Mouse (Mus musculus) midbrain, embryonic 12.5 days (tissue): Measurements from ENCODE around the gene Tep1. TPM values are rescaled to one million over a fixed set of nuclear protein-coding genes. Genes with fewer than 3 reads are reported as not detected.
"Not testable (repeated sequence)": the region's sequence is repeated elsewhere in the genome, so short reads cannot be mapped to it uniquely, and the experiment has no call there.

Experiments used
- ATAC-seq: fragments of 200-750 bp; cut with Nextera tagmentation; 2 replicates; pipeline ENCODE4 v1.8.0; 2017; ENCODE audit warnings: low read depth, moderate TSS enrichment, moderate library complexity; ENCODE audit not compliant: low FRiP score
- H3K27ac ChIP-seq: fragments of 300-500 bp; sonication (generic); replicated peaks from 2 replicates; pipeline ENCODE4 v1.5.1; 2016; ENCODE audit warnings: mild to moderate bottlenecking
- H3K27me3 ChIP-seq: fragments of 300-500 bp; sonication (generic); 2 replicates; pipeline ENCODE4 v1.6.1; 2016; ENCODE audit warnings: mild to moderate bottlenecking
- H3K36me3 ChIP-seq: fragments of 300-500 bp; sonication (generic); 2 replicates; pipeline ENCODE4 v1.6.1; 2016
- H3K4me1 ChIP-seq: fragments of 300-500 bp; sonication (generic); 2 replicates; pipeline ENCODE4 v1.6.1; 2016
- H3K4me2 ChIP-seq: fragments of 300-500 bp; sonication (generic); replicated peaks from 2 replicates; pipeline ENCODE4 v1.6.1; 2016; ENCODE audit warnings: mild to moderate bottlenecking, moderate library complexity
- H3K4me3 ChIP-seq: fragments of 300-500 bp; sonication (generic); 2 replicates; pipeline ENCODE4 v1.5.1; 2016; ENCODE audit warnings: mild to moderate bottlenecking
- H3K9ac ChIP-seq: fragments of 300-500 bp; sonication (generic); replicated peaks from 2 replicates; pipeline ENCODE4 v1.6.1; 2016; ENCODE audit warnings: mild to moderate bottlenecking, moderate library complexity
- H3K9me3 ChIP-seq: fragments of 300-500 bp; sonication (generic); 2 replicates; pipeline ENCODE4 v1.6.1; 2016; ENCODE audit warnings: mild to moderate bottlenecking
- WGBS: fragments of 180-500 bp; shearing (Covaris S2); methylation state at CpG from one replicate; pipeline ENCODE4 v1.1.7; 2016; 5-methylcytosine and 5-hydroxymethylcytosine counted together
- polyA plus RNA-seq: library from polyadenylated mRNA; unstranded; fragments of >200 nt; fragmentation: Nextera tagmentation; extraction: Ambion mirVana; gene quantifications from 2 replicates; pipeline ENCODE4 v1.2.1, GENCODE M21; 2016

The Tep1 gene
- polyA plus RNA-seq = 3.7 and 5.1 TPM in 2 replicates

- Histone ChIP-seq H3K4me3 (peak within 1 kb of the TSS; percentile 56), H3K9ac (peak within 1 kb of the TSS; percentile 52), H3K36me3 (no peaks in the 10 kb centered on the region), H3K27me3 (no peaks in the 10 kb centered on the region), H3K27ac (peak within 1 kb of the TSS; percentile 42; the same call in 1 of the 2 replicates), H3K4me1 (peaks cover 10% of the 10 kb centered on the region; the same call in 1 of the 2 replicates), H3K4me2 (peak within 1 kb of the TSS; percentile 67), H3K9me3 (no peaks in the 10 kb centered on the region)
- WGBS = 7% methylated on average over 32 of the region's 32 CpGs
- peak; percentile 90 for ATAC-seq
Observed at GRCm38 (mm10) chr14:50869889-50870804, at the start of gene Tep1. Tep1 (minus strand) TSS chr14:50870560.

DNA sequence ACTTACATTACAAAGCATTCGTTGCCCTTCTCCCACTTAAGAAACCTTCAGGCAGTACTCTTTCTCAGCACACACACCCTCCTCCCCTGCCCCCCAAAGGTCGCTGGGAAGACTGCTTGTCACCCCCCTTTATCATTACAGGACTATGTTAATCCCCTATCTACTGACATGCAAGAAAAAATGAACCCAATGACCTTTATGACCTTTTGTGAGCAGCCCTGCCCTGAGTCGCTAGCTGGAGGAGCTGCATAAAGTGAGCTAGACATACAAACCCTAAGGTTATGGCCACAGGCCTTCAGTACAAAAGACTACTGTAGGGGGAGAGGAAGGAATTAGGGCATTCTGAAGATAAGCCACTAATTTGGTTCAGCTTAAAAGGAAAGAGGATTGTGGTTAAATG lies 41.0 kb upstream of the Tep1 start:
- Histone ChIP-seq H3K9me3 (no peaks in the 10 kb centered on the region), H3K27ac (no peak overlapping the region), H3K4me1 (no peaks in the 10 kb centered on the region), H3K36me3 (peaks cover 59% of the 10 kb centered on the region), H3K9ac (no peak overlapping the region), H3K4me2 (no peak overlapping the region), H3K27me3 (no peaks in the 10 kb centered on the region), H3K4me3 (no peak overlapping the region)
- WGBS = 46% methylated on average over 3 of the region's 3 CpGs
- ATAC-seq = no peak

DNA sequence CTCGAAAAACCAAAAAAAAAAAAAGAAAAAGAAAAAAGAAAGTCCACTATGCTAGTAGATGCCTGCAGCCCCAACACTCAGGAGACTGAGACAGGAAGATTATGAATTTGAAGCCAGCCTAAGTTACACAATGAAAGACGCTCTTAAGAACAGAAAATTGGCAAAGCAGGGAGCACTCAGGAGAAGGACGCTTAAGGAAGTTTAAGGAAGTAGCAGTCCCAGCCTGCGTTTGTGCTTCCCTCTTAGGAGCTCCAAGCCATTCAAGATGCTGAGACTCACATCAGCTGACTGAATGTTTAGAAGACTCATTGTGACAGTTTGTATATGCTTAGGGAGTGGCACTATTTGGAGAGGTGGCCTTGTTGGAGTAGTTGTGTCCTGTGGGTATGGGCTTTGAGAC lies 37.8 kb upstream of the Tep1 start:
- Histone ChIP-seq H3K36me3 (peaks cover 29% of the 10 kb centered on the region), H3K4me3 (no peak overlapping the region), H3K4me1 (peaks cover 3% of the 10 kb centered on the region; the same call in 1 of the 2 replicates), H3K9me3 (no peaks in the 10 kb centered on the region), H3K27me3 (no peaks in the 10 kb centered on the region), H3K27ac (no peak overlapping the region), H3K9ac (no peak overlapping the region), H3K4me2 (no peak overlapping the region)
- 87% methylated on average over 4 of the region's 4 CpGs for WGBS
- ATAC-seq = no peak

DNA sequence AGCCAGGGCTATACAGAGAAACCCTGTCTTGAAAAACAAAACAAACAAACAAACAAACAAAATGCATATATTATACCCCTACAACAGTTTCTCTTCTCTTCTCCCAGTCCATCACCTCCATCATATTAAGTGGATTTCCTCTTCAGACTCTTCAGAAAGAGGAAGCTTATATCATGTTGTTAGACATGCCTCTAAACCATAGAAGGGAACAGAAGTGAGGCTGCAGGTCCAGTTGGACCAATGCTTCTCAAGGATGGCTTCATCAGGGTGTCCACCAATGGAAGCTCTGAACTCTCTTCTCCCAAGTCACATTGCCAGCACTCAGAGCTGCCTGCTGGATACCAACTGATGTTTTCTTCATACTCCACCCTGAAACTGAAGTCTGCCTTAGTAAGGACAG lies 35.0 kb upstream of the Tep1 start:
- H3K9ac ChIP-seq, ATAC-seq, H3K4me3 ChIP-seq, H3K27me3 ChIP-seq, H3K9me3 ChIP-seq, H3K4me2 ChIP-seq, H3K4me1 ChIP-seq, H3K27ac ChIP-seq, H3K36me3 ChIP-seq: not testable (repeated sequence)

- 81% methylated on average over 4 of the region's 4 CpGs for whole genome bisulfite sequencing
- Histone ChIP-seq H3K27me3 (no peaks in the 10 kb centered on the region), H3K27ac (no peak overlapping the region), H3K9ac (no peak overlapping the region), H3K4me3 (no peak overlapping the region), H3K9me3 (no peaks in the 10 kb centered on the region), H3K36me3 (no peaks in the 10 kb centered on the region), H3K4me2 (no peak overlapping the region), H3K4me1 (peaks cover 3% of the 10 kb centered on the region; the same call in 1 of the 2 replicates)
- ATAC-seq = no peak
Observed at GRCm38 (mm10) chr14:50904828-50905129, 34.4 kb upstream of the Tep1 start.

DNA sequence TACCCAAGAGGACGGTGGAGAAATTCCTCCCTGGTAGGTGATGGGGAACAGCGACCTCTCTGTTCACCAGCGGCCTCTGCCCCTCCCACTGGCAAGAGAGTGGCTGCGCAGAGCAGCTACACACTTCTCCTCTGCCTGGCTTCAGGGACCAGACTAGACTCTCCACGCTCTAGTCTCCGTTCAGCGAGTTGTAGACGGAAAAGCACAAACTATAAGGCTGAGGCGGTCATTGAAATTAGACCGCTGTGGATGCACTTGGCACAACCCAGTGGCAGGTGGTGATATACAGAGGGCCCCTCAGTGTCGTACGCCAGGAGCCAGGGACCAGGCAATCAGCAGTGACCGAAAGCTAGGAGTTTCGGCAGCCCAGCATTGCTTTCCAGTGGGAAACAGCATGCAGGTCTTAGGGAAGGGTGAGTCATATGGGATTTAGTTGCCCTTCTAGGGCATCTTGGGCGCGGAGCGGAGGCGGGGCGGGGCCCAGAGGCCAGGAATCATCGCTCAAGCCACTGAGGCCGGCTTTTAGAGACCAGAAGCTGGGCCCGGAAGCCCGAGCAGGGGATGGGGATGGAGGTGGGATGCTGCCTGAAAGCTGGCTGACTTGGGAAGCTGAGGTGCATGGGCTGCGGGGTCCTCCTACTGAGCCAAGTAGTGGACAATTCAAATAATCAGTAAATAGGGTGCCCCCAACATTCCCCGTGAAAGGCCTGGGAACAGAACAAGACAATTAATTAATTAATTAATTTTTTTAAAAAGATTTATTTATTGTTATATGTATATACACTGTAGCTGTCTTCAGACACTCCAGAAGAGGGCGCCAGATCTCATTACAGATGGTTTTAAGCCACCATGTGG lies 33.8 kb upstream of the Tep1 start:
- Histone ChIP-seq H3K4me1 (peaks cover 3% of the 10 kb centered on the region; the same call in 1 of the 2 replicates), H3K4me3 (peak overlapping the region; percentile 45), H3K27ac (no peak overlapping the region), H3K27me3 (no peaks in the 10 kb centered on the region), H3K9ac (peak overlapping the region; percentile 59), H3K9me3 (no peaks in the 10 kb centered on the region), H3K4me2 (peak overlapping the region; percentile 60), H3K36me3 (no peaks in the 10 kb centered on the region)
- ATAC-seq = peak; percentile 88
- 3% methylated on average over 26 of the region's 26 CpGs for WGBS

- not testable (repeated sequence) for H3K9ac ChIP-seq, H3K4me1 ChIP-seq, H3K4me2 ChIP-seq, H3K4me3 ChIP-seq, ATAC-seq, H3K9me3 ChIP-seq, H3K27ac ChIP-seq, H3K36me3 ChIP-seq
- H3K27me3 ChIP-seq = peaks cover 25% of the 10 kb centered on the region
- WGBS = 96% methylated on average over 2 of the region's 2 CpGs
Observed at GRCm38 (mm10) chr14:50897992-50898391, 27.6 kb upstream of the Tep1 start.

GRCm38 (mm10) chr14:50897374-50897765 lies 27.0 kb upstream of the Tep1 start, which contains the start of gene Klhl33:
Klhl33 (minus strand) TSS chr14:50897507.
- Histone ChIP-seq H3K27ac (no peak within 1 kb of the TSS), H3K27me3 (peaks cover 25% of the 10 kb centered on the region), H3K9me3 (no peaks in the 10 kb centered on the region), H3K9ac (peak within 1 kb of the TSS; percentile 67), H3K4me3 (peak within 1 kb of the TSS; percentile 50), H3K36me3 (no peaks in the 10 kb centered on the region), H3K4me2 (peak within 1 kb of the TSS; percentile 88), H3K4me1 (peaks cover 10% of the 10 kb centered on the region)
- ATAC-seq = 0 out of 2 replicates have a peak, but pooled peaks have one; percentile 27
- WGBS = 40% methylated on average over 7 of the region's 7 CpGs

DNA sequence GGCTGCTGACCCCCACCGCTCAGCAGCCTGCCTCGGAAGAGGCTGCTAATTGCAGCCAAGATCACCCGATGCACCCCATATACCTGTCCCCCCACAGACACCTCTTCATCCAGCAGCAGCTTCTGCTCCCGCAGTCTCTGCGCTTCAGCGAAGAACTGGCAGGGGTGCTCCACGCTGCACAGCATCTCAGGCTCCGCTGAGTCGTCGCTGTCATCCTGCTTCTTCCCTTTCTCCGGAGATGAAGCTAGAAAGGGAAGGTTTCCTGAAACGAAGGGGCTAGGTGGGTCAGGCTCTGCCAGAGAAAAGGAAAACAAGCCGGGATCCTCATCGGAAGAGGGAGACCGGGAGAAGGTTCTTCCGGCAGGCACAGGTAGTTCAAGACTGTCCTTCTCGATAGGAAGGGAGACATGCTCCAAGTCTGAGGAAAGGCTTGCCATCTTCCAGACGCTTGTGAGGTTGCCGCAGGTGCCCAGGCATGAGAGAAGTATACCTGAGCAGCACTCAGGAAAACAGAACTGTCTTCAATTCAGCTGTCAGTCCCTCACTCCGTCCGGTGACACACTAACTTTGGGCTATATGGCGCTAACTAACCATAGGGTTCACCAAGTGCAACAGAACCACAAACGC lies 26.5 kb upstream of the Tep1 start:
- Histone ChIP-seq H3K4me2 (peak overlapping the region; percentile 88), H3K36me3 (no peaks in the 10 kb centered on the region), H3K4me3 (peak overlapping the region; percentile 50), H3K4me1 (peaks cover 10% of the 10 kb centered on the region), H3K27me3 (peaks cover 25% of the 10 kb centered on the region), H3K9me3 (no peaks in the 10 kb centered on the region), H3K9ac (peak overlapping the region; percentile 67), H3K27ac (no peak overlapping the region)
- 17% methylated on average over 23 of the region's 23 CpGs for WGBS
- peak; percentile 58; the same call in 1 of the 2 replicates for ATAC-seq

DNA sequence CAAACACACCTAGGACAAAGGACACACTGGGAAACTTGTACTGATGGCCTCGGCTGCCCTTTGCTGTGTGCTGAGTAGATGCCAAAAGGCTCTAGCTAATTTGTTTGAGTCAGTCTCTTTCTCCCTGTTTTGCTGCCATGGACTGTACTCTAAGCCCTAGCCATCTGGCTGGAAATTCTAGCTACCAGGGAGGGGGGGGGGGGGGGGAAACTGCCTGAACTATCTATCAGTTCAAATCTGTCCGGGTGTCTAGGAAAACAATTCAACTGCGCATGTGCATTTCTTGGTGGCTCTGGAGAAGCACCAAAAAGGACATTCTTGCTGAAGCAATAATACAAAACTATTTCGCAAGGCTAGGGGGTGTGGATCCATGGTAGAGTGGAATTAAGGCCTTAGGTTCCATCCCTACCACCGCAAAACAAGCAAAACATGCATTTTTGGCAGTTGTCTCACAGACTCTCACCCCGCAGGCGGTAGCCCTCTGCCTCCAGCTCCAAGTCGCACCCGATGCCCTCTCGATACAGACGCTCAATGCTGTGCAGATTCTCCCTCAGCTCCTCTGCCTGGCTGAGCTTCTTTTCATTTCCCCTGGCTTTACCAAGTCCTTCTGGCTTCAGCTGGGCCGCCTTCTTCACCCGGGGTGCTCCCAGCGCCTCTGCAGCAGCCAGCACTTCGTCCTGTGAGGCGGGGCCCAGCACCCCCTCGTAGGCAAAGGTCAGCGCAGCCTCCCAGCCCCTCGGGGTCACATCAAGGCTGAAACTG lies 25.8 kb upstream of the Tep1 start:
- H3K9me3 ChIP-seq = no peaks in the 10 kb centered on the region
- H3K4me1 ChIP-seq = peaks cover 10% of the 10 kb centered on the region
- H3K4me3 ChIP-seq = peak overlapping the region; percentile 50
- 18% methylated on average over 19 of the region's 19 CpGs for WGBS
- ATAC-seq = peak; percentile 59
- H3K36me3 ChIP-seq = no peaks in the 10 kb centered on the region
- H3K4me2 ChIP-seq = peak overlapping the region; percentile 88
- peaks cover 25% of the 10 kb centered on the region for H3K27me3 ChIP-seq
- peak overlapping the region; percentile 67 for H3K9ac ChIP-seq
- H3K27ac ChIP-seq = no peak overlapping the region

DNA sequence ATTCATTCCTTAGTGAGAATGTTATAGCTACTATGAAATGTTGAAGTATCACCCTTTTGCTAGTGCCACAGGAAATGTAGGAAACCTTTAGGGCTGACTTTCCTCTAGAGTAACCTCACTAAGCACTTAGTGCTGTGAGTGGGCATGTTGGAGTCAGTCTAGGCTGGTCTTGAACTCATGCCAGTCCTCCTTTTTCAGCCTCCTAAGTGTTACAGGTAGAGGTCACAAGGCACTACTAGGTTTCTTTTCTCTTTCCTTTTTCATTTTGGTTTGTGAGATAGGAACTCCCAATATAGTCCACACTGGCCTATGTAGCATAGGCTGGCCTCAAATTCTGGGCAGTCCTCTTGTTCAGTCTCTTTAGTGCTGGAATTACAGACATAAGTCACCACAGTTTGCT lies 25.0 kb upstream of the Tep1 start:
- no peak overlapping the region for H3K9ac ChIP-seq
- H3K4me2 ChIP-seq = no peak overlapping the region
- no peaks in the 10 kb centered on the region for H3K9me3 ChIP-seq
- peaks cover 10% of the 10 kb centered on the region for H3K4me1 ChIP-seq
- no peak overlapping the region for H3K4me3 ChIP-seq
- H3K27ac ChIP-seq = no peak overlapping the region
- peaks cover 25% of the 10 kb centered on the region for H3K27me3 ChIP-seq
- ATAC-seq = no peak
- H3K36me3 ChIP-seq = no peaks in the 10 kb centered on the region
